Mouse (Mus musculus): ENCODE data around the gene Ypel5.

Ypel5 gene

DNA sequence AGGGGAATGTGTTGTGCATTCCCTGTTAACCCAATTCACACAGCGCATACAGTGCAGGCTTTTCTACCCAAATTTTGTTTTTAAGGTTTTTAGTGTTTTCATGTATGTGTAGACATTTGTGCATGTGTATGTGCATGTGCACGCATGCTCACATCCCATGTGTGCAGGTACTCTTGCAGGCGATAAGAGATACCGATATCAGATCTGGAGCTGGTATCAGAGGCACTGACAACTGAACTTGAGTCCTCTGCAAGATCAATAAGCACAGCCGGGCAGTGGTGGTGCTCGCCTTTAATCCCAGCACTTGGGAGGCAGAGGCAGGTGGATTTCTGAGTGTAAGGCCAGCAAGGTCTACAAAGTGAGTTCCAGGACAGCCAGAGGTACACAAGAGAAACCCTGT lies 8.1 kb downstream of the Ypel5 start:
- DNase-seq (ENCODE audit: low spot score): no peak

DNA sequence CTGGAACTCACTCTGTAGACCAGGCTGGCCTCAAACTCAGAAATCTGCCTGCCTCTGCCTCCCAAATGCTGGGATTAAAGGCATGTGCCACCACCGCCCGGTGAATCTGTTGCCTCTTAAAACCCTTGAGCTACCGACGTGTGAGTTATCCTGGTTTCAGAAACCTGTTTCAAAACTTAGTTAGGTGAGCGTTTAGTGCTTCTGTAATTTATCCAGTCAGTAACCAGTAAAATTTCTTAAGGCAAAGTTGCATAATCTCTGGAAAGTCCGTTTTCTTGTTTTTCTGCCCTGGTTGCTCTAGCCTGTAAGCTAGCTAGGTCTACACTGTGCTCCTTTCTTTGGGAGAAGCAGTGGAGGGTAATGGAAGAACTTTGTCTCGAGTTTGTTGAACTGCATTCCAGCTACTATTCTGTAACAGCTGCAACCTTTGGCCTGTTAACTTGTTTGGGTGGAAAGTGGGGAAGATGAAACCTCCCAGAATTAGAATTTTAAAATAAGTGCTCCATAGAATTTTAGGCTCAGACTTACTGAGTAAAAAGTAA lies 8.8 kb downstream of the Ypel5 start:
- no peak for DNase-seq (ENCODE audit: low spot score)

DNA sequence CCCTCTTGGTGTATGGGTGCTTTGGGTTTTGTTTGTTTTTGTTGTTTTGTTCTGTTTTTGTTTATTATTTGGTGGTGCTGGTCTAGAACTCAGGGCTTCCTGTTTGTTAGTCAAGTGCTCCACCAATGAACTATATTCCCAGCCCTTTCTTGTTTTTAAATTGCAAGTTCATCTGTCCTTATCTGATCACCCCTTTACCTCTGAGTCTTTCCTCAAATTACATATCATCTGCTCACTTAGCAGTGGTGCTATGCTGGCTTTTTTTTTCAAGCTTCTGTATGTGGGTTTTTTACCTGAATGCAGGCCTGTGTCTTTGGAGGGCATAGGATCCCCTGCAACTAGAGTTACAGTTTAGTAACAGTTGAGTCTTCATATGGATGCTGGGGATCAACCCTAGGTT lies 9.3 kb downstream of the Ypel5 start:
- DNase-seq (ENCODE audit: low spot score): no peak

DNA sequence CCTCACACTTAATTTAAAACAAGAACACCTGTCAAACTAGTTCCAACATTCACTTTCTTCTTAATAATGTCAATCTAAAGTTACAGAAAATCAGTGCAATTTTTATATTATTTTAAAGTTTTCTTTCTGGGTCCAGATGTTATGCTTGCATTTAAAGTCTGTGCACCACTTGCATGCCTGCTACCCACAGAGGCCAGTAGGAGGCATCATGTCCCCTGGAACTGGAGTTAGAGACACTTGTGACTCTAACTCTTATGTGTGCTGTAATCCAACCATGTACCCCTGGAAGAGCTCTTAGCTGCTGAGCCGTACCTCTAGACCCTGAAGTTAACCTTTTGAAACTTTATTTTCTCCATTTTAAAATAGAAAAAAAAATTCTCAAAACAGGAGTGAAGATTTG lies 19.0 kb downstream of the Ypel5 start:
- DNase-seq (ENCODE audit: low spot score): no peak

DNA sequence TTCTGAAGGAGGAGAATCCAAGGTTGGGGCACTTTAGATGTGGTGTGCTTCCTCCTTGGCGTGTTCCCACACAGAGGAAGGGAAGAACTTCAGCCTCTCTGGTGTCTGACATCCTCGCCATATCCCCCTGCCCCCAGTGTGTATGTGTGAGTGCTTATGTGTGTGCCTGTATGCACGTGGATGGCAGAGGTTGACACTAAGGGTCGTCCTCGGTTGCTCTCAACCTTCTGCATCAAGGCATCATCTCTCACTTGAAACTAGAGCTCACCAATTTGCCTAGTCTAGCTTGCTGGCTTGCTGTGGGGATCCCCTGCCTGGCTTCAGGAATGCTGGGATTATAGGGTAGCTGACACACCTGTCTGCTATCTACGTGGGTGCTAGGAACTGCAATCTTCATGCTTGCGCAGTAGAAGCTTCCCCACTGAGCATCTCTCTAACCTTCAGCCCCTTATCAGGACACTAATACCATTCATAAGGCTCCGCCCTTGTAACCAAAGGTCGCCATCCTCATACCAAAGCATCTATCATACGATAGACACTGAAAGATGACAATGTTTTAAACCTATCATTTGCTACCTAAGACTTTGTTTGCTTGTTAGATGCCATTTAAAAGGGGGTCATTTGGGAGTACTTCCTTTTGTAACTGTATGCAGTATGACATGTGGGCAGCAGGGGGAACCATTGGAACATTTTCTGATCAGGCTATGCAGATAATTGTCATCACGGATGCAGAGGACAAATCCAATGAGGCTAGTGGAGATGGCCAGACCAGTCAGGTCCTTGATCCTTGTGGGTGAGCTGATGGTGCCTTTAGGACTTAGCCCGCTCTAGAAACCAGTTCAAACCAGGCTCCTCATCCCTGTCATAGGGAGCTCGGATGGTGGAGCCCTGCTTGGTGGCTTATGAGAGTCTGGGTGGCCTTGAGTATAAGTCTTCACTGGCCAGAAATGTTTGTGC lies 21.7 kb downstream of the Ypel5 start:
- no peak for DNase-seq (ENCODE audit: low spot score)

DNA sequence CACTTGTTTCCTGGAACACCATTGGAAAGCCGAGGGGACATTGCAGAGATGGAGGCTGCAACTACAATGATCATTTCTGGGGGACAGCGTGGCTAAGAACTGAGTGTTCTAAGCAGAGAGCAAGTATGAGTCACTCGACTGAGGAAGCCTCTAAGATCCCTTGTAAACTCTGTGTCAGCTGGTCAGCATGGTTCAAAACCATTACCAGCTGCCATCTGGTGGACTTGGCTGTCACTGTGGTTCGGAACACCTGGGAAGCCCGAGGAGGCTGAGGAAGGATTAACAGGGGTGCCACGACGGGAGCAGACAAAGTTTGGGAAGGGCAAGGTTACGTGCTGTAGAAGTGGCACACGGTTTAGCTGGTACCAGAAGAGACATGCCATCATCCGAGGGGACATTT lies 27.0 kb downstream of the Ypel5 start:
- DNase-seq (ENCODE audit: low spot score): no peak

DNA sequence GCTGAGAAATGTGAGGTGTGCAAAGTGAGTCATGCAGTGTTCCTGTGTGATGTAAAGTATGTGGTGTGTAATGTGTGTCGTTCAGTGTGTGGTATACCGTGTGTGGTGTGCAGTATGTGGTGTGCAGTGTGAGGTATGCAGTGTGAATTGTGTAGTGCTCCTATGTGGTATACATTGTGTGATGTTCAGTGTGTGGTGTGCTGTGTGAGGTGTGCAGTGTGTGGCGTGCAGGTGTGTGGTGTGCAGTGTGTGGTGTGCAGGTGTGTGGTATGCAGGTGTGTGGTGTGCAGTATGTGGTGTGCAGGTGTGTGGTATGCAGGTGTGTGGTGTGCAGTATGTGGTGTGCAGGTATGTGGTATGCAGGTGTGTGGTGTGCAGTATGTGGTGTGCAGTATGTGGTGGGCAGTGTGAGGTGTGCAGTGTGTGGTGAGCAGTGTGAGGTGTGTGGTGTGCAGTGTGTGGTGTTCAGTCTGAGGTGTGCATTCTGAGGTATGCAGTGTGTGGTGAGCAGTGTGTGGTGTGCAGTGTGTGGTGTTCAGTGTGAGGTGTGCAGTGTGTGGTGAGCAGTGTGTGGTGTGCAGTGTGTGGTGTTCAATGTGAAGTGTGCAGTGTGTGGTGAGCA lies 30.5 kb downstream of the Ypel5 start:
- DNase-seq (ENCODE audit: low spot score): no peak

DNA sequence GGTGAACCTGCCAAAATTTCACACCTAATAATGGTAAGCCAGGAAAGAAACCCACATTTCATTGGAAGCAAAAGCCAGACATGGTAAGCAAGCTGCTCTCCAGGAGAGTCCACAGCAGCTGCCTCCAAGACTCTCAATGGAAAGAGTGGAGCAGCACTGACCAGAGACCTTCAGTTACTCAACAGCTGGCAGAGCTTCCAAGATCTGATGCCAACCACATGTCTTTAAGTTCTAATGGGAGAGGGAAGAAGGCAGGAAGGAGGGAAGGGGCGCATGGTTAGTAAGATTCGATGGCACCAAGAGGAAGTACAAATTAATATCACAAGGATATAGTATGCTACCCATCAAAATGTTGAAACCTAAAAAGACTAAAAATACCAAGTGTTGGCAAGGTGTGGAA lies 31.9 kb downstream of the Ypel5 start:
- no peak for DNase-seq (ENCODE audit: low spot score)

DNA sequence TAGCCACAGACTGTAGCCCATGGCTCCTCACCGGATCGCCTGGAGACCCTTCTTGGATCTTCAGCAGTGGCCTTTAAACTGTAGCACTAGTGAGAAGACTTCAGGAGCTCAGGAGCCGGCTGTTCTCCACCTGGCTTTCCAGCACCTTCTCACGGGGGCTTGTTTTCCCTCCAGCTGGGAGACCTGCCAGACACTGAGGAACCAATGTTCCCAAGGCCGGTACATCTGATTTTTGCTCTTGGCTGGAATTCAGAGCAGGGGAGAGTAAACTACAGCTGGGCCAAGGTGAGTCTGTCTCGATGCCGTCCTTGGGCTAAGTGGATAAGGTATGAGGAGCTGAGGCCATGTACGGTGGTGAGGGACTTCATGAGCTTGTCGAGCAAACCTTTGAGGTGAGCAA lies 42.7 kb downstream of the Ypel5 start:
- no peak for DNase-seq (ENCODE audit: low spot score)

DNA sequence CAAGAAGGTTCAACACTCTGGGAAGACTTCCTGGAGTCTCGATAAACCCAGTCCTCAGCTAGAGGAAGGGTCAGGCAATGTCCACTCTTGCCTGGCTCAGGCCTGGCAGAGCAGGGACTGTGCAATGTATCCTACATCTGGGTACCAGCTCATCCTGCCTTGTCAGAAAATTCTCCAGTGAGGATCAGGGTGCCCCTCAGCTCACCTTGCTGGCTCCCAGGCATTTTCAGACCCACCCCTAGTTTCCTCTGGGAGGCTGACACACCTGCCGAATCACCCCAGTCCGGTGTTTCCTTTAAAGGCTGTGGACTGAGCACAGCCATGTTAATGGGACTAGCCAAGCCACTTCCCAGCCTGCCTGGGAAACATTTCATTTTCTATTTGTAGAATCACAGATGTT lies 43.9 kb downstream of the Ypel5 start:
- DNase-seq (ENCODE audit: low spot score): no peak

DNA sequence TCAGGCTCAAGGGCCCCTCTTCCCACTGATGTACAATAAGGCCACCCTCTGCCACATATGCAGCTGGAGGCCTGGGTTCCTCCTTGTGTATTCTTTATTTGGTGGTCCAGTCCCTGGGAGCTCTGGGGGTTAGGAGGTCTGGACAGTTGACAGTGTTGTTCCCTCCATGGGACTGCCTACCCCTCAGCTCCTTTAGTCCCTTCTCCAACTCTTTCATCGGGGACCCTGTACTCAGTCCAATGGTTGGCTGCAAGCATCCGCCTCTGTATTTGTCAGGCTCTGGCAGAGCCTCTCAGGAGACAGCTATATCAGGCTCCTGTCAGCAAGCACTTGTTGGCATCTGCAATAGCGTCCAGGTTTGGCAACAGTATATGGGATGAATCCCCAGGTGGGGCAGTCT lies 44.8 kb downstream of the Ypel5 start:
- no peak for DNase-seq (ENCODE audit: low spot score)

DNA sequence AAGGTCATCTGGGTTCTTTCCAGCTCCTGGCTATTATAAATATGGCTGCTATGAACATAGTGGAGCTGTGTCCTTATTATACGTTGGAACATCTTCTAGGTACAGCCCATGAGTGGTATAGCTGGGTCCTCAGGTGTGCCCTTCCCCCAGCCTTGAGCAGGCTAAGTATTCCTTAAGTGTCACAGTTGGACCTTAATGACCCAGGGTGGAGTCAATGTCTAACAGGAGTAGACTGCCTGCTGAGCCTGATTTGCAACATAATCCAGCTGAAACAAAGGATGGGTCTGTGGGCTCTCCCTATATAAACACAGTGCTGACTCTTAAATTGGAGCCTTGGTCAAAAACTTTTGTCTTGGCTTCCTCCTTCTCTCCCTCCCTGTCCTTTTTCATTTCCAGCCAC lies 45.6 kb downstream of the Ypel5 start:
- no peak for DNase-seq (ENCODE audit: low spot score)

DNA sequence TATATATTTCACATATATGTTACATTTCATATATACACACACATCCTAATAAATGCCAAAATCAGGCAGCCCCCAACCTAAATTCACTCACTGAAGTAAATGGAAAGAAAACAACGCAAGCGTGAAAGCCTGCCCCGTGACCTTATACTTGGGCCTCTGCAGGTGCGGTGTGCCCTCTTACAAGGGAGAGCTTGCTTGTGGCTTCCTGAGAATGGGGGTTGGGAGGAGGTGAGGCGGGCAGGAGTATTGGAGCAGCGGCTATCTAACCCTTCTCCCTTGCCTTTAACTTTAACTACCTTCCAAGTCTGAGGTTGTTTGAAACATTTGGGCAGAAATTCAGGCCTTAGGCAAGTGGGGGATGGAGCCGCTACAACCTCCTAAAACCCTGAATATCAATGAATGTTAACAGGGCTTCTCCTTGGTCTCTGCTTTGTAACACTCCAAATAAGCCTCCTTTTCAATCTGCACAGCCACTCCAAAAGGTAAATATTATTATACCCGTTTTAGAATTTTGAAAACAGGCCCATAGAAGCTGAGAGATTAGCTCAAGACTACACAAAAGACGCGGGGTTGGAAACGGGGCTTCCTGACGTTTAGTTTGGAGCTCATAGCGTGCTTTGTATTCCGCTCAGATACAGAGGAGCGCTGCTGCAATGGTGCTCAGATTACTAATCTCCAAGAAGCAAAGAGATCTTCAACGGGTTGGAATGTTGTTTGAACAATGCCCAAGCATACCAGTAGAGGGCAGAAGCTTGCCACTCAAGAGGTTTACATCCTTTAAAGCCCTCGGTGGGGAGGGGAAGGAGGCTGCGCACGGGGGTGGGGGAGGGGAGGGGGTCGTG lies 53.5 kb downstream of the Ypel5 start:
- peak; percentile 16 for DNase-seq (ENCODE audit: low spot score)

DNA sequence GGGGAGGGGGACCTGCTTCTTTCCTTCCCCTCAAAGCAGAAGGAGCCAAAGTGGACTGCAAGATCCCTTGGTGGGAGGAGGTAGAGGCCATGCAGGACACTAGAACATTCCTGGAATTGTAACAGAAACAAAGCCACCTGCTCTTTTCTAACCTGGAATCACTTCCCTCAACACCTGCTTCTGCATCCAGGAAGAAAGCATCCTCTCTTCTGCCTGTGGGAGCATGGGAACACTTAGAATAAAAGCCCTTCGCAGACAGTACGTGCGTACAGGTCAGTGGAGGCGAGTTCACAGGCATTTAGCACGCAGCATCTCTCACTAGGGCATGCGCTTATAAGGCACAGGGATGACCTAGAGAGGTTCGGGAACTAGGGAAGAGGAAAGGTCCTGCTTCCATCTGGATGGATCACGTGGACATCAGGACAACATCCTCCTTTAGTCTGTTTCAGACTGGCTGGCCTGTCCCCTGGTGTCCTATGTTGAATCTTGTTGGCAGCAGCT lies 54.2 kb downstream of the Ypel5 start:
- DNase-seq (ENCODE audit: low spot score): no peak

DNA sequence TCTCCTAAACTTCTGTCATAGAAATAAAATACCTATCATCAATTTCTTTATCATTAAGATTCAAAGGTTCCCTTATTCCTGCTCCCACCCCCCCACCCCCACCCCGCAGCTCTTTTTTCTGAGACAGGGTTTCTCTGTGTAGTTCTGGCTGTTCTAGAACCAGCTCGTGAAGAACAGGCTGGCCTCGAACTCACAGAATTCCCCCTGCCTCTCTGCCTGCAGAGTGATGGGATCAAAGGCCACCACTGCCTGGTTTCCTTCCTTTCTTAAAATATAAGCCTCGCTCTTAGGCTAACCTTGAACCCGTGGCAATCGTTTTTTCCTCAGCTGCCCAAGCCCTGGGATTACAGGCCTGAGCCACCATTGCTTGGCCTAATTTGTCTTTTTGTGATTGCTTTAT lies 55.3 kb downstream of the Ypel5 start:
- DNase-seq (ENCODE audit: low spot score): no peak

DNA sequence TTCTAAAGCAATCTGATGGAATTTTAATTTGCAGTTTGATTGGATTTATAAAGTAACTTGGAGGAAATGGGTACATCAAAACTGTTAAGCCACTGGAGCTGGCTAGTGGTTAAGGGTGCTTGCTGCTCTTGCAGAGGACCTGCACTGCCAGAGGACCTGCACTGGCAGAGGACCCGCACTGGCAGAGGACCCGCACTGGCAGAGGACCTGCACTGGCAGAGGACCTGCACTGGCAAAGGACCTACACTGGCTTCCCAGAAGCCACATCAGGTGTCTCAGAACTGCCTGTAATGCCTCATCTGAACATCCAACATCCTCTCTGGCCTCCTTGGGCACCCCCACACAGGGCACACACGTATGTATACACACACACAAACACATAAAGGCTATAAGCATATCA lies 59.3 kb downstream of the Ypel5 start:
- DNase-seq (ENCODE audit: low spot score): no peak

DNA sequence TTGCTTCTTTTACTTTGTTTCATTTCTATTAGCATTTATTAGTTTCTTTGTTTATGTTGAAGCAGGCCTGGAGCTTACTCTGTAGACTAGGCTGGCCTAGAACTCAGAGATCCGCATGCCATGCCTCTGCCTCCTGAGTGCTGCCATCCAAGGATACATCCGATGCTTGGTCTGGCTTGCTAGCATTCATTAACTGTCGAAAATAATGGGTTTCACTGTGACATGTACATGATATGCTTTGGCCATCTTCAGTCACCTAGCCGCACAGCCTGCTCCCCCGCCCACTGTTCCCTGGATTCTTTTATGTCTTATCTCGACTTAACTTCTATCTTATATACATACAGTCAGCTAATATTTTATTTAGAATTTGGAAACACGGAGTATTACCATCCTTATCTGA lies 60.8 kb downstream of the Ypel5 start:
- DNase-seq (ENCODE audit: low spot score): no peak

DNA sequence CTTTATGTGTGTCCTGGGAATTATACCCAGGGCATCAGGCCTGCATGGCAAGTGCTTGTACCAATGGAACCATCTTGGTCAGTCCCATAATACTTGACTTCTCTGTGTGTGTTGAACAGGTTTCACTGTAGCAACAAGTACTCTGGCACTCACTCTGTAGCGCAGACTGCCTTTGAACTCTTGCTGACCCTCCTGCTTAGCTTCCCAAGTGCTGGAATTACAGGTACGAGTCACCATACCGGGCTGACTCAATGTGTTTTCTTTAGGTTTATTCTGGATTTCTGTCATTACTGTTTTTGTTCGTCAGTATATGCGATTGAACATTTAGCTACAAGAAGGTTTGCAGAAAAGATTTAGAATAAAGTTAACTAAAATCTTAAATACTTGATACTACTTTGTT lies 61.7 kb downstream of the Ypel5 start:
- DNase-seq (ENCODE audit: low spot score): no peak

DNA sequence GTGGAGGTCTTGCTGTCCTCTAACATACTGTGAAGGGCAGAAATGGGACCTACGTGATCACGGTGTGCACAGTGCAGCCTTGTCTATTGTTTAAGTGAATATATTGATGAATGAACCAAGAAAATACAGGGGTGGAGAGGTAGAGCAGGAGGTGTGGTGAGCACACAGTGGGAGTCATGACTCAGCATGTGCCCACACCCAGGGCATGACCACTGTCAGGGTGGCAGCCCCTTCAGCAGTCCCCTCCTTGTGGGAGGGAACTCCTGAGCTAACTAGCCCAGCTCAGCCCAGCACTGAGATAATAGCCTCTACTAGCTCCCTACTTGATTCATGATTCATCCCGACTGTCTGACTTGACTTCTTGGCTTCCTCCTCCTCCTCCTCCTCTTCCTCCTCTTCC lies 62.5 kb downstream of the Ypel5 start:
- DNase-seq (ENCODE audit: low spot score): no peak
